Mouse (Mus musculus): ENCODE measurements around the gene Tob1. TPM values are rescaled to one million over a fixed set of nuclear protein-coding genes. Genes with fewer than 3 reads are reported as not detected.
A peak's percentile ranks its signal among the peaks of the same experiment; 100 is the strongest.

Tob1 gene
- total RNA-seq, 2 experiments from 2014 or later, result 205 to 210 TPM

DNA sequence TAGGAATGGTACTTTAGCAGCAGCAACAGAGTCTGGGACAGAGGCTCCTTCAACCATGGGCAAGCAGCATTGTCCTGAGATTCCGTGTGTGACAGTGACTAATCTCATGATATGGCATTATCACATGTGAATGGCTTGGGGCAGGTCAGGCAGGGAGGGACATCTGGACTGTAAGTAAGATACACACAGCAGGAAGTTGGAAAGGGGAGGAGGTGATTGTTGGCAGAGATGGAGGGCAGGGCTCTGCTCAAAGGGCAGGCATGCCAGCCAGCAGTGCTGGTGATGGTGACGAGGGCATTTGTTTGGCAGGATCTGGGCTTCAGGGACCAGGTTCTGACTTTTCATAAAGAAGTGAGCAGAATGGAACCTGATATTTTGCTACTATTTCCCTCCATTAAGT lies 18.1 kb upstream of the Tob1 start:
- intact Hi-C loops (cut with DNase I), result no loop called here
- DNase-seq, result no peak

DNA sequence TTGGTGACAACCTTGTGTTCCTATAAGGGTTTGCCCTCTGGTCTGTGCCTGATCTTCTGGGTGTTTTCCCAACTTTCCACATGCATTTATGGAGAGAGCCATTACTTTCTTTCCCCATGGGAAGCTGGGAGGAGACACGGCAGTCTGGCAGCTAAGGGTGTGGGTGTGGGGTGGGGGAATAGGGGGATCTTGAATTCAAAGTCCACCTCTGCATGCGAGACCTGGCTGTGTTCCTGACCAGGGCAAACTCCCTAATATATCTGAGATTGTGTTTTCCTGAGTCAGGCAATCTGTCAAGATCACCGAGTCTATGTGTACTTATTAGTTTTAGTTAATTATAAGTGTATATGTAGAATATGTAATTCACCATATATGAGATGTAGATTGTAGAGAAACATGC lies 14.9 kb upstream of the Tob1 start:
- DNase-seq, result no peak
- intact Hi-C loops (cut with DNase I), result no loop called here

DNA sequence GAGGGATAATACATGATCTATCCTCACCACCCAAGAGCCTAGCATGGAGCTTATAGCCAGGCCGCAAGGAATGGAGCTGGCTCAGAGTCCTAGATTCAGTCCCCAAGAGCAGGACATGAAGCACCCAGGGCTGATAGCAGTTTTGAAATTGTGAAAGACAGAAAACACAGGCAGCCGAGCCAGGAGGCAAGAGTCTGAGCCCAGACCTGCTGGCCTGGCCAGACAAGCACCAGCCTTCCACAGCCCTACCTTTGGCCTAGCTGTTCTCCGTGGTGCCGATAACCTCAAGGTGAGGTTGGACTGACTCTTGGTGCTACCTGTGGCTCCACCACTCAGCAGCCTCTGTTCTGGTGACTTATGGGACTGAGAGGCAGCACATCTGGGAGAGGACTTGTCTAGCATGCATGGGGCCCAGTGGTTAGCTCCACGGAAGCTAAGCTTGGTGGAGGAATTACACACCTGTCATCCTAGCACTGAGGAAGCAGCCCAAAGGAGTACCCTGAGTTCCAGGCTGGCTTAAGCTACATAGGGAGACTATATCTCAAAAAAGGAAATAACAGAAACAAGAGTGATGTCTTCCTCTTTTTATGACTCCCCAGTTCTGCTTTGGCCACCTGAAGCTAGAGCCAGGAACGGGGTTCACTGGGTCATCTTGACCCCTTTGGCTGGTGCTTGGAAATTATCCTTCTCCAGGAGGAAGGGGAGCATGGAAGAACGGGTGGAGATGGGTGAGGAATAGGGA lies 12.7 kb upstream of the Tob1 start:
- DNase-seq, result no peak
- intact Hi-C loops (cut with DNase I), result no loop called here

DNA sequence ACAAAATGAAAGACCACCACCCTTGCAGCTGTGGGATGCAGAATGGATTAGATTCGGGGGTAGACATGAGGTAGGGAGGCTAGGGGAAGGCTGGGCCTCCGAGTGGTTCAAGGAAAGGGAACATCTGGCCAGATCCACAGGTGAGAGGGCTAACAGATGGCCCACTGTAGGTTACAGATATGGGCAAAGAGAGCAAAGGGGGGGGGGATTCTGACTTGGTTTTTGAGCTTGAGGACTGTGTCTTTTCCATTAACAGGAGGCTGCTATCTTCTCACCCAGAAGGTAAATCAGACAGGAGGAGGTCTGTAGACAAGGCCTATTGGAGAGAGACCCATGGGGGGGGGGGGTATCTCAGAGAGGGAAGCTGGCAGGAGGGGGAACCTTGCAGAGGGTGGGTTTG lies 11.5 kb upstream of the Tob1 start:
- intact Hi-C loops (cut with DNase I), result no loop called here
- no peak for DNase-seq

DNA sequence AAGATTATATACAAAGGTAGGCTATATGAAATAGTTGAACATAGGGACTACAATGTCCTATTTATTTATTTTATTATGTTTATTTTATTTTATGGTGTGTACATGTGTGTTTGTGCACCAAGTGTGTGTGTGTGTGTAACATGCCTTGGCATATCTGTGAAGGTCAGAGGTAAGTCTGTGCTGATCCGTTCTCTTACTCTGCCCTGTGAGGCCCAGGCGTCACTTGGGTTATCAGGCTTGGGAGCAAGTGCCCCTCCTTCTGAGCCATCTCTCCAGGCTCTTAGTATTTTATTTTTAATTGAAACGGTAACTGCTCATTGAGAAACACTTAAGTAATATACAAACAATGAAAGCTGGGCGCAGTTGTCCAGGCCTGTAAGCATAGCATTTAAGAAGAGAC lies 10.8 kb upstream of the Tob1 start:
- DNase-seq, result no peak
- intact Hi-C loops (cut with DNase I), result no loop called here

DNA sequence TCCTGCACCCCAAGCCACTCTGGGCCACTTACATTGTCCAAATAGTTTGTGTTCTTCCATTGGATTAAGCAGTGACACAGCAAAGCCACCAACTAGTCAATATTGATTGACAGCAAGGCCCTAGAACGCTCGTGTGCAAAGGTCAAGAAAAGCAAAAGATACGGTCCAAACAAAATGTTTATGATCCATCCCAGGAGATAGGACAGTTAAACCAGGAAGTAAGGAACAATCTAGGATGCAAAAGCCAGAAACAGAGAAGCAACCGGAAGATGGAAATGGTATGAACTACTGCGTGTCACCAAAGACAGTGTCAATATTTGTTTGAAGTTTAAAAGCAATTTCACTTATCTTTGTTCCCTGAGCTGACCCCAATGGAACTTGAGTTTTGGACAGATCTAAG lies 9.1 kb upstream of the Tob1 start:
- intact Hi-C loops (cut with DNase I), result no loop called here
- DNase-seq, result no peak

DNA sequence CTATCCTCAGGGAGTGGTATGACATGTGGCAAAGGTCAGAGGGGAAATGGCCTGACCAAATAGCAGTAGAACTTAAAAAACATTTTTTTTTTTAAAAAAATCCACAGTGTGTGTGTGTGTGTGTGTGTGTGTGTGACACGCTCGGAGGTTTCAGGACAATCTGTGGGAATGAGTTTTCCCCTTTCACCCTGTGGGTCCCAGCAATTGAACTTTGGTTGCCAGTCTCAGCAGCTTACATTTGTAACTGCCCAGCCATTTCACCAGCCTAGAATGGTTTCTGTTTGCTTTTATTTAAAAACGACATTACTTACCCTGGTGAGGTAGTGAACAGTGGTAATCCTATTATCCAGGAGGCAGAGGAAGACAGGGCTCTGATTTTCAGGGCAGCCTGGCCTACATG lies 8.2 kb upstream of the Tob1 start:
- no peak for DNase-seq
- intact Hi-C loops (cut with DNase I), result no loop called here

DNA sequence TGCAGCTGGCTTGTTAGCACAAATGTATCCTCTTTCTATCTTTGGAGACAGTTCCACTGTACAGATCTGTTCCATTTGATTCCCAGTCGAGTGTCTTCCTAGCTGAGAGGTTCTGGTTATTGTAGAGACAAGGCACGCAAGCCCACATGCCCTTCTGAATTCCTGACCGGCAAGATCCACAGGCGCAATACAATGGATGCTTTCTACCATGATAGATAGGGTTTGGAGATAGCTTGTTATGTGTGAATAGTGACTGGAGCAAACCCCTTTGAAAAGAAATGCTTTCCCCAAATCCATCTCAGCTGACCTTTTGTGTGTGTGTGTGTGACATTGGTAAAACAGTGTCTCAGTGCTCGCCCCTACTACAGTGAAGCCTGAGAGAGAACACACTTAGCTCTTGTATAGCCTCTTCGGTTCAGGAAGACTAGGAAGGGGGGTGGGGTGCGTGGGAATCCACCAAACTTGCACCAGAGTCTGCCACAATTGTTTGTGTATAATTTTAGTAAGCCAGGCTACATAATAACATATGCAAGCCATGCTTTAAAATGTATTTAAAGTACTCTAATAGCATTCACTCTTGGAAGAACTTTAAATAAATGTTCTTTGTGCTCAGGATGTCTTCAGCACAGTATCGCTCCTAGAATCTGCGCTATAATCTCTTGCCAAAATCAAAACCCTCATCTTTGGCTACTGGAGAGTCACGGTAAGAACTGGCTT lies 4.7 kb upstream of the Tob1 start:
- no peak for DNase-seq
- intact Hi-C loops (cut with DNase I), result loop anchor here (2.0 kb wide), 1 partner anchor 60 kb away; no protein-coding TSS in a partner anchor

DNA sequence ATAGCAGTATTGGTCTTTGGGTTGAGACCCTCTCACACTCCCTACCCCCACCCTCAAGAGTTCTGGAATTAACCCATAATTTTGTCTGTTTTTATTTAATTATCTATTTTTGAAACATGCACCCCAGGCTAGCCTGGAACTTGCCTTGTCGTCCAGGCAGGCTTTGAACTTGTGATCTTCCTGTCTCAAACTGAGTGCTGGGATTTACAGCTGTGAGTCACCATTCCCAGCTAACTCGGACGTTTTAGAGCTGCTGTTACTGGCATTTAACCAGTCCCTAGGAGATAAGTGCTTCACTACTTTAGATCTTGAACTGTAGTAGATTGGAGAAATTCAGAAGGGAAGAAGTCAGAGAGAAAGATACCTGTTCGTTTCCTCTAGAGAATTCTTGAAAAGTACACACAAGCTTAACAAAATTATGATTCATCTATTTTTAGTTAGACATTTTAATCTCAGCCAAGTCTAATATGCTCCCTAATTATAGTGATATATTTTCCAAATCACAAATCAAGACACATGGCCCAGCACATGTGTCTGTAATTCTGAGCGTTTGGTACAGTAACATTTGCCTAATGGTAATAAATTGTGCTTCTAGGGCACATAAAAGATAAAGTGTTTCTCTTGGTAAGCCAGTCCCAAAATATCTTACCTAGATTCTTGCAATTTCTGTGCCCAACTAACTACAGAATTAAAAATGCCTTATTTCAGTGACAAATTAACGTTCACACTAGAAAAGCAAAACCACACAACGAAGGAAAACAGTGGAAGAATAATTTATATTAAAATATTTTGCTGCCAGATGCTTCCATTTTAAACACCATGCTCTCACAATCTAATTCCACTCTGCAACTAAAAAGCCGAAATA lies 2.2 kb upstream of the Tob1 start:
- no peak for DNase-seq
- intact Hi-C loops (cut with DNase I), result loop anchor here (2.0 kb wide), 1 partner anchor 26 kb away; no protein-coding TSS in a partner anchor

DNA sequence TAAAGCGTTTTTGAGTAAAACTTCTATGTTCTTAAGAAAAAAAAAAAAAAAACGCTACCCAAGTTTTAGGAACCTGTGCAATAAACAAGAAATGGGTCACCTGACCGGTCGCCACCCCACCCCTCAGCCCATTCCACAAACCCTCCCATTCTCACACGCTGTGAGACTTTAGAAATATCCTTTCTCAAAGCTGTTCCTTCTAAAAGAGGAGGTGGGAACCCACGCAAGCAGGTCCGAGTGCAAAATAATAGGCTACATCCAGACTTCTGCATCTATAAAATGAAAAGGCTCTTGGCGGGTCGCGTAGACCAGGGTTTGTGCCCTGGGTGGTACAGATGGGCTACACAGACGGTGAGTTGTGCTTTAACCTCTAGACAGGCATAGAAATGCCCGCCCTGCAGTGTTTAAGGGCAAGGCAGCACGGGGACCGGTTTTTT lies 1.5 kb upstream of the Tob1 start:
- intact Hi-C loops (cut with DNase I), result loop anchor here (2.0 kb wide), 1 partner anchor 27 kb away; no protein-coding TSS in a partner anchor
- peak in 1 of 2 experiments; percentile 61 for DNase-seq

DNA sequence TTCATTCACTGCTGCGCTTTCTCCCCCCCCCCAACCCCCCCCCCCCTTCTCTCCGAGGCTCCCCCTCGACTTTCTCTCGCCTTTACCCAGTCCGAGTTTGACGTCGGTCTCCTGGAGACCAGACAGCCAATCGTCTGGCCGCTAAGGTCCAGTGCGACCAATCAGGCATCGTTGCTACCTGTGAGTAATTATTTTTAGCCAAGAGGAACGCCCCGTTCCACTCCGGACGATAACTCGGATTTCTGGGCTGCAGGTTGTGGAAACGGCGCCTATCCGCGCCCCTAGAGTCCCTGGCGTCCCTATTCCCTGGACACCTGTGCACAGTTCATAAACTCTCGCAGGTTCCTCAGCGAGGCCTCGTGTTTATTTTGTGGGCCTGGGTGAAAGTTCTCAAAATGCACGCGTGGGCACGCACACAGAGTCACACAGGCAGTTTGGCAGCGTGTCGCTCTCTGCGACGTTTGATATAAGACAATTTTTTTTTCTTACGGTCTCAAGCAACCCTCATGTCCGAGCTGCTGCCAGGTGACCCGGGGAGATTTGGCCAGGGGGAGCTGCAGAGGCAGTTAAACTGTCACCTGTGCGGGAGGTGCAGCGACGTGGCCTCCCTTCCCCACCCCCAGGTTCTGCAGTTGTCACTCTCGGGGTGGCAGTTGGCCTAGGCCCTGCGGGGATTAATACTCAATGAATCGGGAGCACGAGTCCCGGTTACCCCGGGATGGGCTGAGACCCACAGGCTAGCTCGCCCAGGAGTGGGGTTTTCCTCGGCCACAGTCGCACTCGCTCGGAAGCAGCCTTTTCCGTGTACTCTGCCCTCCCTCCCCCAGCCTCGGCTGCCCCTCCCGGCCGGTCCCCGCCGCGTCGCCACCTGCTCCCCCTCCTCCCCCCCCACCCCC lies 815 bp upstream of the Tob1 start:
- intact Hi-C loops (cut with DNase I), result loop anchor here (1.0 kb wide), 1 partner anchor 76 kb away; no protein-coding TSS in a partner anchor
- DNase-seq, result peak; percentile 77 to 82

DNA sequence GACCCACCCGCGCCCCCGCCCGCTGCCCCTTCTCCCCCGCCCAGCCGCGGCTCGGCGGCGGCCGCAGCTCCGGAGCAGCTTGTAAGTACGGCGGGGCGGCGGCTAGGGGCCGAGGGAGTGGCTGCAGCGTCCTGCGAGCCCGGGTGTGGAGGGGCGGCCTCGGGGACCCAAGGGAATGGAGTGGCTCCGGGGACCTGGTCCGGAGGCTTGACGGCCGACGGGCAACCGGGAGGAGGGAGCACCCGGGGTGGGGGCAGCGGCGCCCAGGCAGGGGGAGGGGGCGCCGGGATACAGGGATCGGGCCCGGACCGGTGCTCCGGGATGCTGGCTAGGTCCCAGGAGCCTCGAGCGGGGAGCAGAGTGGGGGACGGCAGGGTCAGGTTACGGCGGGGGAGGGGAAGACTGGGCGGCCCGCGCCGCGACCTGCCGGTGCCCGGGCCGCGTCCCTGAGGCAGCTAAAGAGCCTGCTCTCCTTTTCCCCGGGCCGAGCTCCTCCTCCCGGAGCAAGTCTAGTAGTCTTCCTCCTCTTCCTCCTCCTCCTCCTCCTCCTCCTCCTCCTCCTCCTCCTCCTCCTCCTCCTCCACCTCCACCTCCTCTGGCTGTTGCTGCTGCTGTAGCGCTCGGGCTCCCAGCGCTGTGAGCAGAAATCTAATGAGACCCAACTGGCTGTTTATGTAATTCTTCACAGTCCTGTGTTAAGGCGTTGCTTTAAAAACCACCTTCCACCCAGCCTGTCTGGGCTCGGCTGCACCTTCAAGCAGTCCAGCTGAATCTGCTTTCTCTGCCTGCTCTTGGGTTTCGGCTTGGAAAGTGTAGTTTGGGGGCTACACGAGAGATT lies 616 bp downstream of the Tob1 start:
- peak; percentile 75 to 77 for DNase-seq
- intact Hi-C loops (cut with DNase I), result loop anchor here (1.0 kb wide), 1 partner anchor 78 kb away; no protein-coding TSS in a partner anchor

DNA sequence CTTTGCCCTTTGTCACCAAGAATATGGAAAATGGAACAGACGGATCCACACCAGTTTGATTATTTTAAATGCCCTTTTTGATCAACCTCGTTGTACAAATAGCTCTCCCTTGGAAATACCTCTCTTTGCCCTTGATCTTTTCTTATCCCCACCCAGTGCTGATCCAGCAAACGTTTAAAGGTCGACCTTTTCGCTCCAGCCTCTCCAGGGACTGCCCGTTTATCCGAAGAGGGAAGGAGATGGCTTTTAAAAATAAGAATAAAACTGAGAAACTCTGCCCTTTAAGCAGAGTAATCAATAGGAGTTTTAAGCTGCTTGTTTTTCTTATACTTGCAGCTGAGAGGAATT lies 1.2 kb downstream of the Tob1 start:
- intact Hi-C loops (cut with DNase I), result no loop called here

DNA sequence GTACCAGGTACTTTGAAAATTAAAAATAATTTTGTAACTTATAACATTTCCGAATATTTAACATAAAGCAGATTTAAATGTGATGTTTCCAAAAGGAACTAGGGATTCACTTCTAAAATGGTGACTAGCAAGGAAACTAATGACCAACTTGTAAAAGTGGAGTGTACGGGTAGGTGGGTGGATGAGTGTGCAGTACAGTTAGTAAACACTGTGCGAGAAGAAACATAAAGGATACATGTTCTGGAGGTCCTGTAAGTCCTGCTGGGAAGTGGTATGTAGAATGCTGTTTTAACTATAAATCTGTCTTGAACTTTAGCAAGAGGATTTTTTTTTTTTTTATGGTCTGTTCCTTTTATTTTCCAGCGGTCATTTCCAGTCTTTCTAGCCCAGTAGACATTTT lies 1.7 kb downstream of the Tob1 start:
- intact Hi-C loops (cut with DNase I), result no loop called here
- no peak for DNase-seq

More for the DNA sequence above, 1.2 kb downstream of the Tob1 start:
- no peak for DNase-seq

DNA sequence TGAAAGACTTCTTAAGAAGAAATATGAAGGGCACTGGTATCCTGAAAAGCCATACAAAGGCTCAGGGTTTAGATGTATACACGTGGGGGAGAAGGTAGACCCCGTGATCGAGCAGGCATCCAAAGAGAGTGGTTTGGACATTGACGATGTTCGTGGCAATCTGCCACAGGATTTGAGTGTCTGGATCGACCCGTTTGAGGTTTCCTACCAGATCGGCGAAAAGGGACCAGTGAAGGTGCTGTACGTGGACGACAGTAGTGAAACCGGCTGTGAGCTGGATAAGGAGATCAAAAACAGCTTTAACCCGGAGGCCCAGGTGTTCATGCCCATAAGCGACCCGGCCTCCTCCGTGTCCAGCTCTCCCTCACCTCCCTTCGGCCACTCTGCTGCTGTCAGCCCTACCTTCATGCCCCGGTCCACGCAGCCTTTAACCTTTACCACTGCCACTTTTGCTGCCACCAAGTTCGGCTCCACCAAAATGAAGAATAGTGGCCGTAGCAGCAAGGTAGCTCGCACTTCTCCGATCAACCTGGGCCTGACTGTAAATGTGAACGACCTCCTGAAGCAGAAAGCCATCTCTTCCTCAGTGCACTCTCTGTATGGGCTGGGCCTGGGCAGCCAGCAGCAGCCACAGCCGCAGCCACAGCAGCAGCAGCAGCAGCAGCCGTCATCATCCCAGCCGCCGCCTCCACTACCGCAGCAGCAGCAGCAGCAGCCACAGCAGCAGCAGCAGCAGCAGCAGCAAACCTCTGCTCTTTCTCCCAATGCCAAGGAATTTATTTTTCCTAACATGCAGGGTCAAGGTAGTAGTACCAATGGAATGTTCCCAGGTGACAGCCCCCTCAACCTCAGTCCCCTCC lies 2.7 kb downstream of the Tob1 start:
- intact Hi-C loops (cut with DNase I), result no loop called here
- DNase-seq, result no peak

DNA sequence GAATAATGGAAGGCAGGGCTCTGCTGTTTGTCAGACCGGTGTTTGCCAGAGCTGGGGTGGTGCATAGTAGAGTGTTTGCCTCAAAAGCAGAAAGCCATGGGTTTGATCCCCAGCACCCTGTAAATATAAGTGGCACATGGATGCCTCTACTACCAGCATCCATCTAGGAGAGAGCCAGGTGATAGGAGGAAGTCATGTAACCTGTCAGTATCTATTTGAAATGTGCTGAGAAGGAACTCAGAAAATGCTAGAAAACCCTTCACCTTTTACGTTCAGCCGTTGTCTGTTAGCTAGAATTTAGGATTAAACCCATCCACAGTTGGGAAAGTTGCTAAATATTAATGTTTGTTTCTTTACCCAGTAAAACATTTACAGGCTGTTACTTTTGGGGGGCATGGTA lies 4.3 kb downstream of the Tob1 start:
- DNase-seq, result no peak
- intact Hi-C loops (cut with DNase I), result no loop called here

DNA sequence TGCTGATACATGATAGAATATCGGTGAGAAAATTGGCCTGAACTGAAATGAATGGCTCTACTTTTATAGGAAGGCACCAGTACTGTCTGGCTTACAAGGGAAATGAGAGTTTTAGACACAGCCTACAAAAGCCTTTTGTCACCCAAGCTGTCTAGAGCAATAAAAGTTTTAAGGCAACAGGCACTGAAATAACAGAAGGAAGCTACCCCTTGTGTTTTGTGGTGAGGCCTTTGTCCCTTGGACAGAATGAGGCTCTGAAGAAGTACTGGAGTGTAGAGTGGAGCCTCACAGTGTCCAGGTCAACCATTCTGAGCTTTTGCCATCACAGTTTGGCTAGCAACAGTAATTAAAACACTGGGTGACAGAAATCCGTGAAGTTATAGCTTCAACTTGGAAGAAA lies 5.0 kb downstream of the Tob1 start:
- intact Hi-C loops (cut with DNase I), result no loop called here
- no peak for DNase-seq

DNA sequence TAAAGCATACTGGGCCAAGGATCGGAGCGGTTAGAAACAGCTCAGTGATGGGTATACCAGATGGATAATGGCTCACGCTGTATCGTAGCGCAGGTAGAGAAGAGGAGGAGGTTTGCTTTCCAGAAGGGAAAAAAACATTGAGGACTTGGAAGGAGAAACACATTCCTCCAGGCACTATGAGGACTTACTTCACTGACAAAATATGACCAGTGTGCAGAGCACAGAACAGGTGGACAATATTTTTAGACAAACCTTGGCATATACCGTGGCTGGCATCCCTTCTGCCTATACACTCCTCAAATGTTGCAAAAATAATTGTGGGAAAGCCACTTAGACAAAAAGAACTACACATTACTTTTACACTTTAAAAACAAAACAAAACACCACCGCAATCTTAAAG lies 10.0 kb downstream of the Tob1 start:
- intact Hi-C loops (cut with DNase I), result no loop called here
- no peak for DNase-seq

Measured in gastrocnemius, postnatal 36 days (tissue).